Mouse (Mus musculus): ENCODE results near the gene Trmt1. TPM values are rescaled to one million over a fixed set of nuclear protein-coding genes. Genes with fewer than 3 reads are reported as not detected.

Gene Trmt1
- polyA plus RNA-seq, 1 experiment, result 86.7 TPM

- no peak; the same call in 1 of the 2 replicates for TF ChIP-seq POLR2A (IDR thresholded peaks at IDR 0.05; ENCODE audit: low read depth, low read length)
- no peak for TF ChIP-seq CTCF (IDR thresholded peaks at IDR 0.05; ENCODE audit: borderline replicate concordance, insufficient read depth, low read length)
- peaks cover 49% of the 10 kb centered on the region for H3K4me1 ChIP-seq (ENCODE audit: control insufficient read depth, insufficient read depth, low read length)
- H3K4me3 ChIP-seq (ENCODE audit: insufficient read depth, low read length), result 0 out of 2 replicates have a peak overlapping the region, but pooled peaks have one; percentile 2
- peak overlapping the region; percentile 100 for H3K27ac ChIP-seq (ENCODE audit: insufficient read depth, low read length)
These were observed 56.9 kb downstream of the Trmt1 start for GRCm38 (mm10) chr8:84743054-84743415.

GRCm38 (mm10) chr8:84743517-84744420 is 57.7 kb downstream of the Trmt1 start:
- TF ChIP-seq POLR2A (IDR thresholded peaks at IDR 0.05; ENCODE audit: low read depth, low read length), result no peak; the same call in none of the 2 replicates
- no peak for TF ChIP-seq CTCF (IDR thresholded peaks at IDR 0.05; ENCODE audit: borderline replicate concordance, insufficient read depth, low read length)
- peaks cover 45% of the 10 kb centered on the region for H3K4me1 ChIP-seq (ENCODE audit: control insufficient read depth, insufficient read depth, low read length)
- H3K4me3 ChIP-seq (ENCODE audit: insufficient read depth, low read length), result no peak overlapping the region
- peak overlapping the region; percentile 100 for H3K27ac ChIP-seq (ENCODE audit: insufficient read depth, low read length)

- Histone ChIP-seq H3K27ac (ENCODE audit: insufficient read depth, low read length) (peak overlapping the region; percentile 100), H3K4me3 (ENCODE audit: insufficient read depth, low read length) (no peak overlapping the region), H3K4me1 (ENCODE audit: control insufficient read depth, insufficient read depth, low read length) (peaks cover 46% of the 10 kb centered on the region)
- TF ChIP-seq CTCF (IDR thresholded peaks at IDR 0.05; ENCODE audit: borderline replicate concordance, insufficient read depth, low read length) (no peak), POLR2A (IDR thresholded peaks at IDR 0.05; ENCODE audit: low read depth, low read length) (no peak)
These were observed 59.2 kb downstream of the Trmt1 start for GRCm38 (mm10) chr8:84745032-84745925.

Other genes with a start within 250 kb of the Trmt1 start
- 38.2 and 38.6 TPM in 2 replicates for gene Ier2, start 23.5 kb upstream of the Trmt1 start, polyA plus RNA-seq (2011; ENCODE audit: insufficient read length, low read depth, missing spikeins)
- gene Nacc1, start 1.6 kb downstream of the Trmt1 start, polyA plus RNA-seq (2011; ENCODE audit: insufficient read length, low read depth, missing spikeins), result 47.2 and 54.9 TPM in 2 replicates
- not detected in 2 replicates for gene Lyl1, start 15.2 kb downstream of the Trmt1 start, polyA plus RNA-seq (2011; ENCODE audit: insufficient read length, low read depth, missing spikeins)
- 0.74 TPM in 1 of 2 replicates, not detected in the other for gene G430095P16Rik, start 36.7 kb downstream of the Trmt1 start, polyA plus RNA-seq (2011; ENCODE audit: insufficient read length, low read depth, missing spikeins)
- gene Nfix, start 114.0 kb downstream of the Trmt1 start, polyA plus RNA-seq (2011; ENCODE audit: insufficient read length, low read depth, missing spikeins), result 173 and 236 TPM in 2 replicates
- gene Dand5, start 136.5 kb downstream of the Trmt1 start, polyA plus RNA-seq (2011; ENCODE audit: insufficient read length, low read depth, missing spikeins), result 2.0 and 2.3 TPM in 2 replicates
- gene Gadd45gip1, start 145.2 kb downstream of the Trmt1 start, polyA plus RNA-seq (2011; ENCODE audit: insufficient read length, low read depth, missing spikeins), result 11.7 and 12.6 TPM in 2 replicates
- 57.6 and 61.7 TPM in 2 replicates for gene Rad23a, start 154.4 kb downstream of the Trmt1 start, polyA plus RNA-seq (2011; ENCODE audit: insufficient read length, low read depth, missing spikeins)
- 1,122 and 1,201 TPM in 2 replicates for gene Calr, start 160.6 kb downstream of the Trmt1 start, polyA plus RNA-seq (2011; ENCODE audit: insufficient read length, low read depth, missing spikeins)
- 41.0 and 43.5 TPM in 2 replicates for gene Farsa, start 170.7 kb downstream of the Trmt1 start, polyA plus RNA-seq (2011; ENCODE audit: insufficient read length, low read depth, missing spikeins)
- gene Syce2, start 185.8 kb downstream of the Trmt1 start, polyA plus RNA-seq (2011; ENCODE audit: insufficient read length, low read depth, missing spikeins), result 8.7 and 18.9 TPM in 2 replicates
- gene Gcdh, start 207.6 kb downstream of the Trmt1 start, polyA plus RNA-seq (2011; ENCODE audit: insufficient read length, low read depth, missing spikeins), result 18.6 and 23.5 TPM in 2 replicates
- gene Klf1, start 215.6 kb downstream of the Trmt1 start, polyA plus RNA-seq (2011; ENCODE audit: insufficient read length, low read depth, missing spikeins), result not detected in 2 replicates
- 17.2 and 19.7 TPM in 2 replicates for gene Dnase2a, start 222.3 kb downstream of the Trmt1 start, polyA plus RNA-seq (2011; ENCODE audit: insufficient read length, low read depth, missing spikeins)